ENCODE assay signal across 9 mouse cellular contexts in the genomic region with DNA sequence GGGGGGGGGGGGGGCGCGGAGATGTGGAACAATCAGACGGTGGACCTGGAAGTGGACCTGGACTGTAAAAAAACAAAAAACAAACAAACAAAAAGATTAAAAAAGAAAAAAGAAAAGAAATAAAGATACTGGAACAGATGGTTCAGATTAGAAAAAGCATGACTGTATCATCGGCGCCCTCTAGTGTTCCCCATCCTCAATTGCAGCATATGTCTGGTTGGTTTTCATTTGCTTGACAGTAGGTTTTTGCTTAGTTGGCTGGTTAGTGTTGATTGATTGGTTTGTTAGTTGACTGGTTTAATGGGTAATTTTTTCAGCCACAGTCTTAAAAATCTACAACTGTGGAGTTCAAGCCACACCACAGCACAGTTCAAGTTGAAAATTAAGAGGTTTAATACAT. TPM values are rescaled to one million over a fixed set of nuclear protein-coding genes. Genes with fewer than 3 reads are reported as not detected.
DNase-seq lines count a peak whose midpoint lies in the region.
"Had no signal": no experiment of that assay in that cellular context is flagged by ENCODE, and none has a peak within 500 bp of the region (broad histone marks: within the 10 kb centered on the region; RNA-seq: fewer than 3 reads in every experiment).

No protein-coding gene starts in this region.

- no peak overlapping the region for H3K4me3 ChIP-seq in embryonic facial prominence, embryonic 10.5 days
- H3K4me3 ChIP-seq: limb, embryonic 15.5 days had no signal

- DNase-seq in gastrocnemius, postnatal 10 days: peak; percentile 9
- no peak for DNase-seq in gastrocnemius, postnatal 14 days
- DNase-seq in A20 (ENCODE audit: low read depth, low spot score) (peak; percentile 62), ZHBTc4 (ENCODE audit: low read depth, low spot score) (peak; percentile 64)
- DNase-seq in embryonic facial prominence, embryonic 10.5 days (ENCODE audit: low spot score): peak; percentile 56
- peak; percentile 37 to 59 for DNase-seq in layer of hippocampus, postnatal 14 days (ENCODE audit: low spot score in 2 of 2)
- peak; percentile 81 for DNase-seq in retina, embryonic 14.5 days (ENCODE audit: low spot score)
- DNase-seq in gastrocnemius, postnatal 25 days: no peak

- intact Hi-C loops in gastrocnemius, postnatal 14 days (cut with DNase I; ENCODE audit: low total_unique reads): no loop called here

- H3K9me3 ChIP-seq in embryonic facial prominence, embryonic 10.5 days: no peaks in the 10 kb centered on the region
- H3K9me3 ChIP-seq: limb, embryonic 15.5 days had no signal

- H3K27ac ChIP-seq in embryonic facial prominence, embryonic 10.5 days (replicated peaks): no peak overlapping the region
- H3K27ac ChIP-seq: limb, embryonic 15.5 days had no signal

- H3K4me1 ChIP-seq in embryonic facial prominence, embryonic 10.5 days: no peaks in the 10 kb centered on the region
- H3K4me1 ChIP-seq: limb, embryonic 15.5 days had no signal

- WGBS in embryonic facial prominence, embryonic 10.5 days: 8% methylated on average over 5 of the region's 5 CpGs

- no peaks in the 10 kb centered on the region for H3K36me3 ChIP-seq in embryonic facial prominence, embryonic 10.5 days (replicated peaks)
- H3K36me3 ChIP-seq: limb, embryonic 15.5 days had no signal

- no peaks in the 10 kb centered on the region for H3K27me3 ChIP-seq in embryonic facial prominence, embryonic 10.5 days (replicated peaks; ENCODE audit: low read depth, poor library complexity, severe bottlenecking)
- H3K27me3 ChIP-seq: limb, embryonic 15.5 days had no signal

RNA-seq across cellular contexts. Expression of gene Amtn, which starts 11.1 kb away (rescaled TPM):
- under 1 TPM; 0.23 to 0.79 TPM for total RNA-seq in gastrocnemius, postnatal 10 days (2021)
- not detected for total RNA-seq in gastrocnemius, postnatal 14 days (2021)
- polyA plus RNA-seq in embryonic facial prominence, embryonic 10.5 days (2016; fragmentation: Nextera tagmentation; extraction: Ambion mirVana): not detected in 2 replicates
- not detected for total RNA-seq in layer of hippocampus, postnatal 14 days (2021)
- not detected for total RNA-seq in gastrocnemius, postnatal 25 days (2021)

RNA-seq across cellular contexts. Expression of gene Prol1, which starts 47.7 kb away (rescaled TPM):
- not detected for total RNA-seq in gastrocnemius, postnatal 10 days (2021)
- total RNA-seq in gastrocnemius, postnatal 14 days (2021): not detected
- not detected in 2 replicates for polyA plus RNA-seq in embryonic facial prominence, embryonic 10.5 days (2016; fragmentation: Nextera tagmentation; extraction: Ambion mirVana)
- not detected for total RNA-seq in layer of hippocampus, postnatal 14 days (2021)
- total RNA-seq in gastrocnemius, postnatal 25 days (2021): not detected
- polyA plus RNA-seq: limb, embryonic 15.5 days had no signal

Comparison
In these comparisons a context has a peak if more than half of its experiments do, and no peak if none do; other contexts are left out.
1. DNase-seq: peak in gastrocnemius, postnatal 10 days (single experiment), A20 (single experiment), ZHBTc4 (single experiment), embryonic facial prominence, embryonic 10.5 days (single experiment), layer of hippocampus, postnatal 14 days (2 of 2) and retina, embryonic 14.5 days (single experiment); none in gastrocnemius, postnatal 14 days (single experiment) and gastrocnemius, postnatal 25 days (single experiment).